Mouse (Mus musculus): ENCODE results near the gene Plekho1.
"Not testable (repeated sequence)": the region's sequence is repeated elsewhere in the genome, so short reads cannot be mapped to it uniquely, and the experiment has no call there.

Gene Plekho1

GRCm38 (mm10) chr3:95978265-95978664 is 17.5 kb downstream of the Plekho1 start:
- no peak for DNase-seq (ENCODE audit: low spot score)

GRCm38 (mm10) chr3:95977587-95977986 is 18.2 kb downstream of the Plekho1 start:
- not testable (repeated sequence) for DNase-seq (ENCODE audit: low spot score)

- no peak for DNase-seq (ENCODE audit: low spot score)
Measured at GRCm38 (mm10) chr3:95977079-95977478, 18.7 kb downstream of the Plekho1 start.

- DNase-seq (ENCODE audit: low spot score) = no peak
Measured at GRCm38 (mm10) chr3:95972873-95973634, 22.7 kb downstream of the Plekho1 start.

- no peak for DNase-seq (ENCODE audit: low spot score)
Measured at GRCm38 (mm10) chr3:95972251-95972872, 23.4 kb downstream of the Plekho1 start.

- DNase-seq (ENCODE audit: low spot score) = not testable (repeated sequence)
Measured at GRCm38 (mm10) chr3:95970661-95971060, 25.1 kb downstream of the Plekho1 start.

- no peak for DNase-seq (ENCODE audit: low spot score)
Measured at GRCm38 (mm10) chr3:95969277-95969676, 26.5 kb downstream of the Plekho1 start.

- DNase-seq (ENCODE audit: low spot score) = peak; percentile 57
Measured at GRCm38 (mm10) chr3:95965518-95966451, 30.0 kb downstream of the Plekho1 start.

GRCm38 (mm10) chr3:95963681-95964080 is 32.1 kb downstream of the Plekho1 start:
- no peak for DNase-seq (ENCODE audit: low spot score)

- no peak for DNase-seq (ENCODE audit: low spot score)
Measured at GRCm38 (mm10) chr3:95963230-95963629, 32.6 kb downstream of the Plekho1 start.

GRCm38 (mm10) chr3:95962182-95962581 is 33.6 kb downstream of the Plekho1 start:
- not testable (repeated sequence) for DNase-seq (ENCODE audit: low spot score)

- no peak for DNase-seq (ENCODE audit: low spot score)
Measured at GRCm38 (mm10) chr3:95959807-95960206, 36.0 kb downstream of the Plekho1 start.

GRCm38 (mm10) chr3:95959082-95959481 is 36.7 kb downstream of the Plekho1 start:
- no peak for DNase-seq (ENCODE audit: low spot score)

GRCm38 (mm10) chr3:95957359-95958148 is 38.2 kb downstream of the Plekho1 start:
- DNase-seq (ENCODE audit: low spot score) = no peak

GRCm38 (mm10) chr3:95955318-95955717 is 40.5 kb downstream of the Plekho1 start:
- no peak for DNase-seq (ENCODE audit: low spot score)

GRCm38 (mm10) chr3:95954648-95955173 is 41.1 kb downstream of the Plekho1 start:
- DNase-seq (ENCODE audit: low spot score) = not testable (repeated sequence)

- no peak for DNase-seq (ENCODE audit: low spot score)
Measured at GRCm38 (mm10) chr3:95953522-95953921, 42.3 kb downstream of the Plekho1 start.

GRCm38 (mm10) chr3:95953023-95953422 is 42.8 kb downstream of the Plekho1 start:
- no peak for DNase-seq (ENCODE audit: low spot score)

GRCm38 (mm10) chr3:95951566-95951965 is 44.2 kb downstream of the Plekho1 start:
- DNase-seq (ENCODE audit: low spot score) = not testable (repeated sequence)

- DNase-seq (ENCODE audit: low spot score) = peak; percentile 88
Measured at GRCm38 (mm10) chr3:95950763-95951551, 44.8 kb downstream of the Plekho1 start.

Measured in testis, postnatal 14 days (tissue).